Mouse (Mus musculus): ENCODE data around the gene Psme2. TPM values are rescaled to one million over a fixed set of nuclear protein-coding genes. Genes with fewer than 3 reads are reported as not detected.

The Psme2 gene
- polyA plus RNA-seq, 1 experiment from 2014 or later: 481 TPM

DNA sequence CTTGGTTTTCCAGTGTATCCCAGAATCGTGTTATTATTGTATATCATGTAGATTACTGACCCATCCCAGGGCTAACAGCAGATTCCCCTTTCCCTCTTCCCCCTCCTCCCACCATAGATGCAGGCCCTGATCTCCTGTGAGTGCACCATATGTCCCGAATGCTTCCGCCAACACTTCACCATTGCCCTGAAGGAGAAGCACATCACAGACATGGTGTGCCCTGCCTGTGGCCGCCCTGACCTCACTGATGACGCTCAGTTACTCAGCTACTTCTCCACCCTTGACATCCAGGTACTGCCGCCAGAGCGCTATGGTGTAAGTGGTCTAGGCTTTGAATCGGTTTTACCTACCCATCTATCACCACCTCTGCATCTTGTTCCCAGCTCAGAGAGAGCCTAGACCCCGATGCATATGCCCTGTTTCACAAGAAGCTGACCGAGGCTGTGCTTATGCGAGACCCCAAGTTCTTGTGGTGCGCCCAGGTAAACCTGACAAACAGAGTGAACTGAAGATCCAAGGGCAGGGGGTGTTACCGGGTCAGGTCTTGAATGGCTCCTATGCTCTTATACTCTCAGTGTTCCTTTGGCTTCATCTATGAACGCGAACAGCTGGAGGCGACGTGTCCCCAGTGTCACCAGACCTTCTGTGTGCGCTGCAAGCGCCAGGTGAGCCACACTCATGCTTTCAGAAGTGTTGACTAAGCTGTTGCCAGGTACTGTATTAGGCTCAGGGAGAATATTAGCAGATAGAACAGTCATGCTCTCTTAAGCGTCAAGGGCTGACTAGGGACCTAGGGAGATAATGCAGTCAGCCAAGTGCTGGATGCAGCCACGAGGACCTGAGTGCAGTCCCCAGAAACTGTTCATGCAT, 7.8 kb upstream of the Psme2 start:
- ATAC-seq: no peak
- H3K27me3 ChIP-seq (replicated peaks; ENCODE audit: control insufficient read depth, insufficient read depth, low read length): no peaks in the 10 kb centered on the region
- H3K4me1 ChIP-seq (replicated peaks; ENCODE audit: control insufficient read depth, insufficient read depth, low read length): no peaks in the 10 kb centered on the region
- H3K9me3 ChIP-seq (ENCODE audit: control insufficient read depth): no peaks in the 10 kb centered on the region
- H3K9ac ChIP-seq (ENCODE audit: low read depth, low read length): 0 out of 2 replicates have a peak overlapping the region, but pooled peaks have one; percentile 17
- no peak overlapping the region for H3K4me2 ChIP-seq (replicated peaks; ENCODE audit: low read depth)
- H3K27ac ChIP-seq (ENCODE audit: low read depth, low read length): no peak overlapping the region
- WGBS: 95% methylated on average over 21 of the region's 21 CpGs
- H3K4me3 ChIP-seq (ENCODE audit: low read depth, low read length): no peak overlapping the region
- no peak for TF ChIP-seq CTCF (IDR thresholded peaks at IDR 0.05; ENCODE audit: low read depth)
- peaks cover 86% of the 10 kb centered on the region for H3K36me3 ChIP-seq (ENCODE audit: control insufficient read depth, insufficient read depth)

DNA sequence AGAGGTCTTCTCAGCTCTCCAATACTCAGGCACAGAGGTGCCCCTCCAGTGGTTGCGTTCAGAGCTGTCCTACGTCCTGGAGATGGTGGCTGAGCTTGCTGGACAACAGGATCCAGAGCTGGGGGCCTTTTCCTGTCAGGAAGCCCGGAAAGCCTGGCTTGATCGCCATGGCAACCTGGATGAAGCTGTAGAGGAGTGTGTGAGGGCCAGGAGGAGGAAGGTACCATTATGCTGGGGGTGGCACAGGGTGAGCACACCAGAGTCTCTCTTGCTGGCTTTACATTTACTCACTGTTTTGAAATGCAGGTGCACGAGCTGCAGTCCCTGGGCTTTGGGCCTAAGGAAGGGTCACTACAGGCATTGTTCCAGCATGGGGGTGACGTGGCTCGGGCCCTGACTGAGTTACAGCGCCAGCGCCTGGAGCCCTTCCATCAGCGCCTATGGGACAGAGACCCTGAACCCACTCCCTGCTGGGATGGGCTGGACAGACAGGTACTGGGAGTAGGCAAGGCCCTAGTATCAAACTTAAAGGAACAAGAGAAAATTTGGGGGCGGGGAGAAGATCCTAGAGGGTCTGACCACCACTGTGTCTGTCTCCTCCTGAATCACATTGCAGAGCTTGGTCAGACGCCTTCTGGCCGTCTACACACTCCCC, 5.2 kb upstream of the Psme2 start:
- H3K9ac ChIP-seq (ENCODE audit: low read depth, low read length): no peak overlapping the region
- H3K27me3 ChIP-seq (replicated peaks; ENCODE audit: control insufficient read depth, insufficient read depth, low read length): no peaks in the 10 kb centered on the region
- peaks cover 6% of the 10 kb centered on the region; the same call in 1 of the 2 replicates for H3K4me1 ChIP-seq (replicated peaks; ENCODE audit: control insufficient read depth, insufficient read depth, low read length)
- ATAC-seq: no peak
- H3K27ac ChIP-seq (ENCODE audit: low read depth, low read length): 0 out of 2 replicates have a peak overlapping the region, but pooled peaks have one; percentile 21
- no peak overlapping the region for H3K4me3 ChIP-seq (ENCODE audit: low read depth, low read length)
- H3K4me2 ChIP-seq (replicated peaks; ENCODE audit: low read depth): no peak overlapping the region
- TF ChIP-seq CTCF (IDR thresholded peaks at IDR 0.05; ENCODE audit: low read depth): no peak
- peaks cover 63% of the 10 kb centered on the region for H3K36me3 ChIP-seq (ENCODE audit: control insufficient read depth, insufficient read depth)
- 85% methylated on average over 13 of the region's 13 CpGs for whole genome bisulfite sequencing
- no peaks in the 10 kb centered on the region for H3K9me3 ChIP-seq (ENCODE audit: control insufficient read depth)

DNA sequence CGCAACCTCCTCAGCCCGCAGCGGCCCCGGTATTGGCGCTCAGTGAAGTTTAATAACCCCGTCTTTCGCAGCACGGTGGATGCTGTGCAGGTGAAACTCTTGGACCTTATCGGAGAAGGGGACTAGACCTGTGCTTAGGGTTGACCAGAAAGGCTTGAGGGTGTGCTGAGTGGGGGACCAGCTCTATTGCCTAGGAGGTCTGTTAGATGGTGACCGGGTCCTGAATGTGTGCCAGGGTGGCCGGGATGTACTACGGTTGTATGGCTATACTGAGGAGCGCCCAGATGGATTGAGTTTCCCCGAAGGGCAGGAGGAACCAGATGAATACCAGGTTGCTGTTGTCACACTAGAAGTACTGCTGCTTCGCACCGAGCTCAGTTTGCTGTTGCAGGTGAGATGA, 1.3 kb upstream of the Psme2 start:
- Histone ChIP-seq H3K27ac (ENCODE audit: low read depth, low read length) (peak overlapping the region; percentile 90), H3K9ac (ENCODE audit: low read depth, low read length) (peak overlapping the region; percentile 86), H3K4me1 (replicated peaks; ENCODE audit: control insufficient read depth, insufficient read depth, low read length) (peaks cover 6% of the 10 kb centered on the region; the same call in 1 of the 2 replicates), H3K36me3 (ENCODE audit: control insufficient read depth, insufficient read depth) (peaks cover 47% of the 10 kb centered on the region), H3K9me3 (ENCODE audit: control insufficient read depth) (no peaks in the 10 kb centered on the region), H3K4me3 (ENCODE audit: low read depth, low read length) (peak overlapping the region; percentile 94), H3K27me3 (replicated peaks; ENCODE audit: control insufficient read depth, insufficient read depth, low read length) (no peaks in the 10 kb centered on the region), H3K4me2 (replicated peaks; ENCODE audit: low read depth) (peak overlapping the region; percentile 90)
- no peak for TF ChIP-seq CTCF (IDR thresholded peaks at IDR 0.05; ENCODE audit: low read depth)
- 2% methylated on average over 16 of the region's 16 CpGs for WGBS
- ATAC-seq: no peak

DNA sequence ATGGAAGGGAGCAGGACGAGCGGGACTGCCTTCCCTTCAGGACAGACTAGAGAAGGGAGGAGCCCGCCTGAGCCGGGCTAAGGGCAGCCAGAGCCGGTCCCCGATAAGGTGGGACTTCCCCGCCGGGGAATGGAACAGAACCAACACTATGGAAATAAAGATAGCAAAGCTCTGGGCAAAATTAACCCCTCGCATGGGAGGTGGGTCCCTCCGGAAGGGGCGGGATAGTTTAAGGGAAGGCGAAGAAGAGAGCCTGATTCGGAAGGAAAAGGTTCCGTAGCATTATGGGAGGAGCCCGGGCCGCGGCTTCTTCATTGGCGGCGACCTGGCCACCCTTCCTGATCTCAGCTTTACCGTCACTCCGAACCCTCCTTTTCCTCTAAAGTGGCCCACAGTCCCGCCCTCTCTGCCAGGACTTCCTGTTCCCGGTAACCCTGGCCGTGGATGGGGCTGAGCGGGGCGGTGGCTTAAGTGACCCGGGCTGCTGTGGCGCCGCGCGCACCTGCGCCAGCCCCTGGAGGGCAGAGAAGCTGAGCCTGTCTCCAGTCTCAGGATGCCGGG, 498 bp upstream of the Psme2 start, which contains the start of gene Rnf31:
Gene Rnf31, plus strand, starts transcription at position 378 of the 561 bp plus-strand sequence.
- H3K4me3 ChIP-seq (ENCODE audit: low read depth, low read length): peak within 1 kb of the TSS; percentile 94
- no peaks in the 10 kb centered on the region for H3K27me3 ChIP-seq (replicated peaks; ENCODE audit: control insufficient read depth, insufficient read depth, low read length)
- ATAC-seq: peak; percentile 90
- H3K4me1 ChIP-seq (replicated peaks; ENCODE audit: control insufficient read depth, insufficient read depth, low read length): peaks cover 6% of the 10 kb centered on the region; the same call in 1 of the 2 replicates
- under 1% methylated on average over 33 of the region's 33 CpGs for WGBS
- no peak for TF ChIP-seq CTCF (IDR thresholded peaks at IDR 0.05; ENCODE audit: low read depth)
- H3K9me3 ChIP-seq (ENCODE audit: control insufficient read depth): no peaks in the 10 kb centered on the region
- peaks cover 45% of the 10 kb centered on the region for H3K36me3 ChIP-seq (ENCODE audit: control insufficient read depth, insufficient read depth)
- H3K27ac ChIP-seq (ENCODE audit: low read depth, low read length): peak within 1 kb of the TSS; percentile 90
- peak within 1 kb of the TSS; percentile 86 for H3K9ac ChIP-seq (ENCODE audit: low read depth, low read length)
- H3K4me2 ChIP-seq (replicated peaks; ENCODE audit: low read depth): peak within 1 kb of the TSS; percentile 90

DNA sequence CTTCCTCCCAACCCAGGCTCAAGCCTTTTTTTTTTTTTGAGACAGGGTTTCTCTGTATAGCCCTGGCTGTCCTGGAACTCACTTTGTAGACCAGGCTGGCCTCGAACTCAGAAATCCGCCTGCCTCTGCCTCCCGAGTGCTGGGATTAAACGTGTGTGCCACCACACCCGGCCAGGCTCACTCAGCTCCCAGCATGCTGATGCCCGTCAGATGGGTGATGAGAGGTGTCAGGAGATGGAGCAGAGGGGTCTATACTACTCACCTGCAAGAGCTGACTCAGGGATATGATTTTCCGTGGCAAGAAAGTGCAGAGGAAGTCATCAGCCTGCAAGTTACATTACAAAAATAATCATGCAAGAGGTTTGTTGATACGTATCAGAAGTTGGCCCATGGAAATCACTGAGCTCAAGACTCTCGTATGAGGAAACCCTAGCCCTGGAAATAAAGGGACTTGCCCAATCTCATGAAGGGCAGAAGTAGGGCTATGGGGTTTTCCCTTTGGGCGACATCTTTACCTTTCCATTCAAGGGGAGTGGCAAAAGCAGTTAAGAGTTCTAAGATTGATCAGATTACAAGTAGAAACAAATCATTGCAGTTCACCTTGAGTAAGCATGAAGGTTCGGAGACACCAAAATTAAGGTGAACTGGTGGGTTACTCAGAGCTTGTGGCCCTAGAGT, 1.0 kb downstream of the Psme2 start:
- ATAC-seq: no peak
- 65% methylated on average over 11 of the region's 11 CpGs for WGBS
- no peak for TF ChIP-seq CTCF (IDR thresholded peaks at IDR 0.05; ENCODE audit: low read depth)
- peaks cover 6% of the 10 kb centered on the region; the same call in 1 of the 2 replicates for H3K4me1 ChIP-seq (replicated peaks; ENCODE audit: control insufficient read depth, insufficient read depth, low read length)
- peak overlapping the region; percentile 94 for H3K4me3 ChIP-seq (ENCODE audit: low read depth, low read length)
- H3K9ac ChIP-seq (ENCODE audit: low read depth, low read length): peak overlapping the region; percentile 67
- no peaks in the 10 kb centered on the region for H3K27me3 ChIP-seq (replicated peaks; ENCODE audit: control insufficient read depth, insufficient read depth, low read length)
- no peaks in the 10 kb centered on the region for H3K9me3 ChIP-seq (ENCODE audit: control insufficient read depth)
- peaks cover 30% of the 10 kb centered on the region for H3K36me3 ChIP-seq (ENCODE audit: control insufficient read depth, insufficient read depth)
- peak overlapping the region; percentile 90 for H3K4me2 ChIP-seq (replicated peaks; ENCODE audit: low read depth)
- peak overlapping the region; percentile 90 for H3K27ac ChIP-seq (ENCODE audit: low read depth, low read length)

All from intestine, postnatal 0 days (tissue).